Mouse (Mus musculus) forebrain, postnatal 0 days (tissue): Measurements from ENCODE around the gene Zfp428. TPM values are rescaled to one million over a fixed set of nuclear protein-coding genes. Genes with fewer than 3 reads are reported as not detected.
A peak's percentile ranks its signal among the peaks of the same experiment; 100 is the strongest.

Experiments used
- ATAC-seq: fragments of 200-750 bp; cut with Nextera tagmentation; 2 replicates; pipeline ENCODE4 v1.8.0; 2017; ENCODE audit warnings: mild to moderate bottlenecking, moderate library complexity
- DNase-seq: peaks from one replicate; pipeline ENCODE4 v3.0.0-alpha.2; 2015
- H3K27ac ChIP-seq: fragments of 300-500 bp; sonication (generic); 2 replicates; pipeline ENCODE4 v1.5.1; 2014; ENCODE audit warnings: low read depth, mild to moderate bottlenecking, antibody characterized with exemption, low read length, moderate library complexity, mixed read lengths
- H3K27me3 ChIP-seq: fragments of 300-500 bp; sonication (generic); 2 replicates; pipeline ENCODE4 v1.6.1; 2014; ENCODE audit warnings: mild to moderate bottlenecking, low read length, mixed read lengths; ENCODE audit not compliant: insufficient read depth
- H3K36me3 ChIP-seq: fragments of 300-500 bp; sonication (generic); 2 replicates; pipeline ENCODE4 v1.6.1; 2014; ENCODE audit warnings: mild to moderate bottlenecking, moderate library complexity; ENCODE audit not compliant: insufficient read depth
- H3K4me1 ChIP-seq: fragments of 300-500 bp; sonication (generic); 2 replicates; pipeline ENCODE4 v1.6.1; 2014; ENCODE audit warnings: antibody characterized with exemption; ENCODE audit not compliant: insufficient read depth
- H3K4me2 ChIP-seq: fragments of 300-500 bp; sonication (generic); 2 replicates; pipeline ENCODE4 v1.6.1; 2014; ENCODE audit warnings: low read depth, mild to moderate bottlenecking, moderate library complexity
- H3K4me3 ChIP-seq: fragments of 300-500 bp; sonication (generic); 2 replicates; pipeline ENCODE4 v1.5.1; 2014; ENCODE audit warnings: low read depth, low read length, mixed read lengths
- H3K9ac ChIP-seq: fragments of 300-500 bp; sonication (generic); 2 replicates; pipeline ENCODE4 v1.6.1; 2014; ENCODE audit warnings: mild to moderate bottlenecking
- H3K9me3 ChIP-seq: fragments of 300-500 bp; sonication (generic); 2 replicates; pipeline ENCODE4 v1.6.1; 2016; ENCODE audit warnings: low read length
- CTCF ChIP-seq: sonication (generic); IDR thresholded peaks from 2 replicates; pipeline ENCODE4 v1.5.1; 2016; ENCODE audit warnings: antibody characterized with exemption, control low read depth, low read depth
- WGBS: fragments of 180-500 bp; shearing (Covaris S2); extraction: QIAGEN DNeasy Blood & Tissue Kit; methylation state at CpG from one replicate; pipeline ENCODE4 v1.1.7; 2014; 5-methylcytosine and 5-hydroxymethylcytosine counted together
- polyA plus RNA-seq: library from polyadenylated mRNA; unstranded; fragments of >200 nt; fragmentation: Nextera tagmentation; extraction: Ambion mirVana; gene quantifications from 2 replicates; pipeline ENCODE4 v1.2.1, GENCODE M21; 2015
- total RNA-seq: library from RNA; depleted of rRNA; stranded (reverse); fragments of >200 nt; gene quantifications from 2 replicates; pipeline ENCODE4 v1.2.3, GENCODE M21; 2014

Gene Zfp428
- total and polyA plus RNA-seq, 2 experiments from 2014 or later: 196 to 258 TPM

GRCm38 (mm10) chr7:24466835-24467234, 40.0 kb upstream of the Zfp428 start:
- no peak overlapping the region for H3K4me2 ChIP-seq

DNA sequence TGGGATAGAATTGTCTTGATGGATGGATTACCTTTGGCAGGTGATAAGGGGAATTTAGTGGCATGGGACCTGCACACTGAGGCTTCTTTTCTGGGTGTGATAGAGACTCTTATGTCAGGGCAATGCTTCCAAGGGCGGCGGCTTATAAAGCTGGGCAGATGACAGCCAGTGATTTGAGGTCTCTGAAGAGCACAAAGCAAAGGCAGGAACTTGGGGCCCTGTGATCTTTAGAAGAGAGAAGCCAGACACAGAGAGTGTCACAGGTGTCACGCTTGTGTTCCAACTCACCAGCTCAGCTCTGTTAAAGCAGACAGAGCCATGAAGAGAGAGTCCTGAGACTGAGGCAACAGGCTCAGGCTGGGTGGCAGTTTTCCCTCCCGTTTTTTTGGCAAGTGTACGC, 38.9 kb upstream of the Zfp428 start:
- no peaks in the 10 kb centered on the region for H3K9me3 ChIP-seq
- WGBS: 84% methylated on average over 5 of the region's 5 CpGs
- no peaks in the 10 kb centered on the region for H3K36me3 ChIP-seq
- no peak overlapping the region for H3K4me3 ChIP-seq
- no peak for TF ChIP-seq CTCF
- no peaks in the 10 kb centered on the region; the same call in 1 of the 2 replicates for H3K27me3 ChIP-seq
- no peak for ATAC-seq
- H3K9ac ChIP-seq: no peak overlapping the region
- no peak overlapping the region for H3K27ac ChIP-seq
- no peak for DNase-seq
- H3K4me1 ChIP-seq: no peaks in the 10 kb centered on the region
- no peak overlapping the region for H3K4me2 ChIP-seq

More at GRCm38 (mm10) chr7:24466835-24467234, 40.0 kb upstream of the Zfp428 start:
- Histone ChIP-seq H3K4me3 (no peak overlapping the region), H3K27ac (no peak overlapping the region), H3K36me3 (no peaks in the 10 kb centered on the region), H3K27me3 (no peaks in the 10 kb centered on the region; the same call in none of the 2 replicates), H3K4me1 (no peaks in the 10 kb centered on the region), H3K9ac (no peak overlapping the region), H3K9me3 (no peaks in the 10 kb centered on the region)
- TF ChIP-seq CTCF: no peak
- ATAC-seq: no peak
- DNase-seq: no peak
- WGBS: 86% methylated on average over 6 of the region's 6 CpGs

GRCm38 (mm10) chr7:24469126-24469525, 37.7 kb upstream of the Zfp428 start:
- Histone ChIP-seq H3K4me3 (no peak overlapping the region), H3K4me1 (no peaks in the 10 kb centered on the region), H3K36me3 (no peaks in the 10 kb centered on the region), H3K27ac (no peak overlapping the region), H3K9me3 (no peaks in the 10 kb centered on the region), H3K27me3 (no peaks in the 10 kb centered on the region), H3K4me2 (no peak overlapping the region), H3K9ac (no peak overlapping the region)
- no peak for ATAC-seq
- 82% methylated on average over 3 of the region's 3 CpGs for WGBS
- DNase-seq: no peak
- TF ChIP-seq CTCF: peak; percentile 53

DNA sequence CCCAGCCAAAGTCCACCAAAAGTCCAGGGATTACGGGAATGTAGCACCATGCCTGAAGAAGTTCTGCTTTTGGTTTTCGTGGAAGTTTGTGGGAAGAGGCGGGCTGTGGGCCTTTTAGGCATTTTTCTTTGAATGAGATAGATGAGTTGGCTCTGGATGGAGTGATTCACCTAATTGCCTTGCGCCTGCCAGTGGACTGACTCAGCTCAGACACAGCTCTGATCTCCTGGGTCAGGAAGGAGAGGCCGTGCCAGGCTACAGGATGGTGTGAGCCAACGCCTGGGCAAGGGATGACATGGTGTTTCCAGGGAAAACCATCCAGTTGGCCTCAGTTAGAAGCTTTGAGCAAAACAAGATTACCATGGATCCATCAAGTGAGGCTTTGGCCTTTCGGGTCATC, 36.5 kb upstream of the Zfp428 start:
- ATAC-seq: no peak
- 91% methylated on average over 7 of the region's 7 CpGs for WGBS
- Histone ChIP-seq H3K9me3 (no peaks in the 10 kb centered on the region), H3K27ac (no peak overlapping the region), H3K4me2 (no peak overlapping the region), H3K4me1 (0 out of 2 replicates have a peak, but pooled peaks cover 5% of the 10 kb centered on the region), H3K9ac (no peak overlapping the region), H3K36me3 (no peaks in the 10 kb centered on the region), H3K27me3 (no peaks in the 10 kb centered on the region), H3K4me3 (no peak overlapping the region)
- no peak for DNase-seq
- TF ChIP-seq CTCF: no peak

DNA sequence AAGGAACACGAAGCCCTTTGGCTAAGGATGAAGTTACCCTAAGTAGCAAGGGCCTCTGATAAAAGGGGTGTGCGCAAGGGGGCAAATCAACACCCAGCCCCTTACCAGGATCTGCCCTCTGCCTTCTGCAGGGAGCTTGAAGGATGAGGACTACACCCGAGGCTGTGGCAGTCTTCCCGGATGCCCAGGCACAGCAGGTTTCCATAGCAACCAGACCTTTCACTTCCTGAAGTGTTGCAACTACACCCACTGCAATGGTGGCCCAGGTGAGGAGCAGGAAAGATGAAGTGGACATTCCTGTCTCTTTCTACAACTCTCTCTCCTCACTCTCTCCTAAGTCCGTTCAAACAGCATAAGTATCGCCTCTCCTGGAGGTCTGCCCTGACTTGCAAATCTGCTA, 34.4 kb upstream of the Zfp428 start:
- Histone ChIP-seq H3K36me3 (no peaks in the 10 kb centered on the region), H3K27ac (no peak overlapping the region), H3K4me2 (no peak overlapping the region), H3K4me1 (0 out of 2 replicates have a peak, but pooled peaks cover 5% of the 10 kb centered on the region), H3K27me3 (no peaks in the 10 kb centered on the region), H3K9me3 (no peaks in the 10 kb centered on the region), H3K4me3 (no peak overlapping the region), H3K9ac (no peak overlapping the region)
- peak; percentile 21; the same call in 1 of the 2 replicates for ATAC-seq
- no peak for TF ChIP-seq CTCF
- WGBS: 69% methylated on average over 6 of the region's 6 CpGs
- DNase-seq: no peak

DNA sequence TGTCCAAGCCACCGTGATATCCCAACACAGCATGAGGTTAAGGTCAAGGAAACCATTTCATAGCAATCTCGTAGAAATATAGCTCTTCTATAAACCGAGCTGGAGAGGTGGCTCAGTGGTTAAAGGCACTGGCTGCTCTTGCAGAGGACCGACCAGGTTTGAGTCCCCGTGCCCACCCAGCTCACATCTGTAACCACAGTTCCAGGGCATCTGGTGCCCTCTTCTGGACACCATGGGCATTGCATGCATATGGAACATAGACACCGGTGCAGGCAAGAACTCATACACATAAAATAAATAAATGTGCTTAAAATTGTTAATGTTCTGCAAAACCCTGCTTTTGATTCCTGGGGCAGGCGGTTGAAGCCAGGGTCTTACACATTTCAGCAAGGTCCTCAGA, 33.9 kb upstream of the Zfp428 start:
- peak; percentile 72 for TF ChIP-seq CTCF
- no peak for ATAC-seq
- Histone ChIP-seq H3K27ac (no peak overlapping the region), H3K4me1 (0 out of 2 replicates have a peak, but pooled peaks cover 5% of the 10 kb centered on the region), H3K27me3 (no peaks in the 10 kb centered on the region), H3K4me3 (no peak overlapping the region), H3K9me3 (no peaks in the 10 kb centered on the region), H3K9ac (no peak overlapping the region), H3K4me2 (no peak overlapping the region), H3K36me3 (no peaks in the 10 kb centered on the region)
- peak; percentile 38 for DNase-seq
- 70% methylated on average over 7 of the region's 7 CpGs for WGBS

DNA sequence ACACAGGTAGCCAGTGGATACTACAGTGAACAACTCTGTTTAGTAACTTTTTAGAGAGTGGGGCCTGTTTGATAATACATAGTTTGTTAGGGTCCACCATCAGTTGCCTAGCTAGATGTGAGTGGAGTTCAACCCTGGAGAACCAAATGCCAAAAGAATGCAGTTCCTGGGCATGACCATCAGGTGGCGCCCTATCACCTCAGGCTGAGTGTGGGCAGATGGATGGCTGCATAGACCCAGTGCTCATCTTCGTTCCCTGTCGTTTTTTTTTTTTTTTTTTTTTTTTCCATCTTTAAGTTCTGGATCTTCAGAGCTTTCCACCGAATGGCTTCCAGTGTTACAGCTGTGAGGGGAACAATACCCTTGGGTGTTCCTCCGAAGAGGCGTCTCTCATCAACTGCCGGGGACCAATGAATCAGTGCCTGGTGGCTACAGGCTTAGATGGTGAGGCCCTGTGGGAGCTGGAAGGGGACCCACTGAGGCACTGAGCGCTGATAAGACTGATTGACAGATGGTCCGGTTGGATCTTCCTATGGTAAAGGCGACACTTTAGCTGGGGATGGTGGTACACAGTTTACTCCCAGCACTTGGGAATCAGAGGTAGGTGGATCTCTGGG, 32.8 kb upstream of the Zfp428 start:
- Histone ChIP-seq H3K36me3 (no peaks in the 10 kb centered on the region), H3K27ac (no peak overlapping the region), H3K4me1 (0 out of 2 replicates have a peak, but pooled peaks cover 5% of the 10 kb centered on the region), H3K27me3 (no peaks in the 10 kb centered on the region), H3K9ac (no peak overlapping the region), H3K4me3 (no peak overlapping the region), H3K9me3 (no peaks in the 10 kb centered on the region), H3K4me2 (no peak overlapping the region)
- ATAC-seq (peak; percentile 46; the same call in 1 of the 2 replicates), DNase-seq (peak; percentile 58)
- peak; percentile 90 for TF ChIP-seq CTCF
- 45% methylated on average over 10 of the region's 10 CpGs for WGBS
